Mouse (Mus musculus) lung, adult 2 months (tissue): Measurements from ENCODE around the gene Glyr1.

Experiments used
- CTCF ChIP-seq: fragments of 200-500 bp; IDR thresholded peaks from 2 replicates; pipeline ENCODE4 v1.5.1; 2011; ENCODE audit warnings: mild to moderate bottlenecking, low read length, control low read depth; ENCODE audit not compliant: insufficient read depth
- POLR2A ChIP-seq: fragments of 200-500 bp; IDR thresholded peaks from 2 replicates; pipeline ENCODE4 v1.6.1; 2011; ENCODE audit warnings: low read depth, mild to moderate bottlenecking, control low read depth, low read length, borderline replicate concordance; ENCODE audit errors: extremely low read depth

DNA sequence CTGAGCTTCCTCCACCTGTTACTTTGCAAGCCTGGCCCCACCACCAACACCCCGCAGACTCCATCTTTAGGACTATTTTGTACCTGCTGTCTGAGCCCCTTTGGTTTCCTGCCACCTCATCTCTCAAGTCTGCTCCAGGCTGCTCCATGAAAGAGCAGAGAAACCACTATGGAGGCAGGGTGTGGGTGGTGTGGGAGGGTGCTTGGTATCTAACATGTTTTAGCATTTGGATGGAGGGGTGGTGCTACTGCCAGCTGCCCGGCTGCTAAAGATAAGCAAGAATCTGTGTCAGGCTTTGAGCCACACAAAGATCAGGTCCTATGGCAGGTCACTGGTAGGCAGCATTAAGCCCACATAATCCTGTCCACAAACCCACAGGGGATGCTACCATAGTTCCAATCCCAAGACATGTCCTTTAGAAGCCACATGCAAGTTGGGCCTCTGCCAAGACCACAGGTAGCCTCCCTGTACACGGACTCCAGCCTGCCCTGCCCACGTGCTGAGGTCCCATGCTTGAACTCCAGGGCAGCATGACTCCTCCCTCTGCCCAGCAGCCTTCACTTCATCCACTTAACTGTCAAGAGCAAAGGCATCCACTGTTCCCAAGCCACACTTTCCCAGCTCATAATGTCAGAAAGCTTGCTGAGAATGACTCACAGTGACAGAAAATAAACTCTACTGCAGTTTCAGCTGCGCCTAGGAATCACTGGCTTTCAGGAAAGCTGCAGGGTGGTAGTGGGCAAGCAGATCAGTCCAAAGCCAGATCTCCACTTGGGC, 71.2 kb downstream of the Glyr1 start:
- TF ChIP-seq POLR2A (no peak), CTCF (no peak)
